Comparison of ENCODE assay signal across 10 mouse cellular contexts in the genomic region with DNA sequence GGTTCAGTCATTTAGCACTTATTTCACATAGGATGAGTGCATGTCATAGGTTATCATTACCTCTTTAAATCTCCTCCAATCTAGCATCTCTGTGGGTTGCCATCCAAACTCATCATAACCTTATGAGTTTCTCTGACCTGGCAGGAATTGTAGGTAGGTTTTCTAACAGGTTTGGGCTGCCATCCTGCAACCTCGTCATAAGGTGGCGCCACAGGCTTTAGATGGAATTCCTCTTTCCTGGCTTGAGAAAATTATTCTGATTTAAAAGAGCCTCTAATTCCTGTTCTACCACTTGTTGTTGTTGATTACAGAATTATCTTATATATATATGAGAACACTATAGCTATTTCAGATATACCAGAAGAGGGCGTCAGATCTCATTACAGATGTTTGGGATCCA. TPM values are rescaled to one million over a fixed set of nuclear protein-coding genes. Genes with fewer than 3 reads are reported as not detected.
A peak's percentile ranks its signal among the peaks of the same experiment; 100 is the strongest.
DNase-seq lines count a peak whose midpoint lies in the region; ATAC-seq and TF ChIP-seq lines count a peak whose summit lies in the region.
"Had no signal": no experiment of that assay in that cellular context is flagged by ENCODE, and none has a peak within 500 bp of the region (broad histone marks: within the 10 kb centered on the region; RNA-seq: fewer than 3 reads in every experiment).

No protein-coding gene starts in this region.

- no peak for ATAC-seq in liver, postnatal 0 days
- 0 out of 2 replicates have a peak, but pooled peaks have one; percentile 34 for ATAC-seq in megakaryocyte progenitor cell, adult 5-6 weeks (replicated peaks; ENCODE audit: poor library complexity)
- no peak for ATAC-seq in intestine, embryonic 15.5 days

- no peaks in the 10 kb centered on the region for H3K27me3 ChIP-seq in heart, embryonic 10.5 days (ENCODE audit: insufficient read depth, poor library complexity, severe bottlenecking)
- H3K27me3 ChIP-seq in liver, postnatal 0 days (ENCODE audit: insufficient read depth, low read length) = no peaks in the 10 kb centered on the region
- no peaks in the 10 kb centered on the region for H3K27me3 ChIP-seq in intestine, embryonic 15.5 days (replicated peaks)
- H3K27me3 ChIP-seq: limb, embryonic 13.5 days; neural tube, embryonic 13.5 days had no signal

- no peak for TF ChIP-seq EP300 in liver, postnatal 0 days (IDR thresholded peaks at IDR 0.05; ENCODE audit: low read depth)

- no peak overlapping the region for H3K27ac ChIP-seq in heart, embryonic 10.5 days
- H3K27ac ChIP-seq in liver, postnatal 0 days (ENCODE audit: low read depth) = no peak overlapping the region
- H3K27ac ChIP-seq in intestine, embryonic 15.5 days = no peak overlapping the region
- H3K27ac ChIP-seq: limb, embryonic 13.5 days; neural tube, embryonic 13.5 days had no signal

- peak; percentile 68 for TF ChIP-seq CTCF in liver, postnatal 0 days (IDR thresholded peaks at IDR 0.05; ENCODE audit: low read depth)

- DNase-seq in heart, adult 11 months = peak; percentile 76
- no peak for DNase-seq in heart, embryonic 10.5 days (ENCODE audit: low spot score)
- DNase-seq in liver, postnatal 0 days = peak; percentile 40
- DNase-seq in liver (no peak), R1 (ENCODE audit: low read depth, low spot score) (peak; percentile 48)
- no peak for DNase-seq in right cerebral cortex, postnatal 25 days

- H3K9ac ChIP-seq in liver, postnatal 0 days (replicated peaks) = no peak overlapping the region
- no peak overlapping the region for H3K9ac ChIP-seq in intestine, embryonic 15.5 days
- H3K9ac ChIP-seq: limb, embryonic 13.5 days; neural tube, embryonic 13.5 days had no signal

- H3K9me3 ChIP-seq in heart, embryonic 10.5 days = peaks cover 5% of the 10 kb centered on the region; the same call in 1 of the 2 replicates
- 0 out of 2 replicates have a peak, but pooled peaks cover 5% of the 10 kb centered on the region for H3K9me3 ChIP-seq in liver, postnatal 0 days (ENCODE audit: low read length)
- H3K9me3 ChIP-seq in intestine, embryonic 15.5 days = 0 out of 2 replicates have a peak, but pooled peaks cover 3% of the 10 kb centered on the region

- no peak overlapping the region for H3K4me3 ChIP-seq in heart, embryonic 10.5 days
- no peak overlapping the region for H3K4me3 ChIP-seq in liver, postnatal 0 days (ENCODE audit: low read depth, low read length)
- H3K4me3 ChIP-seq in intestine, embryonic 15.5 days (replicated peaks) = no peak overlapping the region
- H3K4me3 ChIP-seq: limb, embryonic 13.5 days; neural tube, embryonic 13.5 days had no signal

- H3K36me3 ChIP-seq in heart, embryonic 10.5 days = no peaks in the 10 kb centered on the region
- no peaks in the 10 kb centered on the region for H3K36me3 ChIP-seq in liver, postnatal 0 days (replicated peaks; ENCODE audit: insufficient read depth, low read length)
- H3K36me3 ChIP-seq in intestine, embryonic 15.5 days = no peaks in the 10 kb centered on the region
- H3K36me3 ChIP-seq: limb, embryonic 13.5 days; neural tube, embryonic 13.5 days had no signal

- H3K4me1 ChIP-seq in heart, embryonic 10.5 days = no peaks in the 10 kb centered on the region
- H3K4me1 ChIP-seq in liver, postnatal 0 days (ENCODE audit: insufficient read depth) = no peaks in the 10 kb centered on the region
- H3K4me1 ChIP-seq in intestine, embryonic 15.5 days (replicated peaks) = no peaks in the 10 kb centered on the region
- H3K4me1 ChIP-seq: limb, embryonic 13.5 days; neural tube, embryonic 13.5 days had no signal

- WGBS in heart, embryonic 10.5 days = 26% methylated on average over 3 of the region's 3 CpGs
- WGBS in liver, postnatal 0 days (ENCODE audit: insufficient replicate concordance) = 15% methylated on average over 3 of the region's 3 CpGs
- WGBS in intestine, embryonic 15.5 days = 19% methylated on average over 3 of the region's 3 CpGs

- no peak overlapping the region for H3K4me2 ChIP-seq in liver, postnatal 0 days (ENCODE audit: low read depth, low read length)
- no peak overlapping the region for H3K4me2 ChIP-seq in intestine, embryonic 15.5 days (replicated peaks)
- H3K4me2 ChIP-seq: limb, embryonic 13.5 days; neural tube, embryonic 13.5 days had no signal

RNA-seq across cellular contexts. Expression of a gene that starts 34.5 kb away (rescaled TPM):
- polyA plus RNA-seq in heart, embryonic 10.5 days (2016; fragmentation: Nextera tagmentation; extraction: Ambion mirVana) = 6.1 and 7.5 TPM in 2 replicates
- polyA plus RNA-seq in liver, postnatal 0 days (2015; fragmentation: Nextera tagmentation; extraction: Ambion mirVana) = 1.3 and 1.6 TPM in 2 replicates
- total RNA-seq in megakaryocyte progenitor cell, adult 5-6 weeks (2015) = 94.5 and 144 TPM in 2 replicates
- 72.4 and 111 TPM in 2 replicates for total RNA-seq in megakaryocyte progenitor cell, adult 5-6 weeks (2017)
- polyA plus RNA-seq in intestine, embryonic 15.5 days (2015; fragmentation: Nextera tagmentation; extraction: Ambion mirVana) = 4.9 and 5.3 TPM in 2 replicates

Comparison
In these comparisons a context has a peak if more than half of its experiments do, and no peak if none do; other contexts are left out.
1. DNase-seq: peak in heart, adult 11 months (single experiment), liver, postnatal 0 days (single experiment) and R1 (single experiment); none in heart, embryonic 10.5 days (single experiment), liver (single experiment) and right cerebral cortex, postnatal 25 days (single experiment).